Mouse (Mus musculus) forebrain, postnatal 0 days (tissue): ENCODE results near the gene Gpatch8. TPM values are rescaled to one million over a fixed set of nuclear protein-coding genes. Genes with fewer than 3 reads are reported as not detected.

Experiments used
- ATAC-seq: fragments of 200-750 bp; cut with Nextera tagmentation; 2 replicates; pipeline ENCODE4 v1.8.0; 2017; ENCODE audit warnings: mild to moderate bottlenecking, moderate library complexity
- DNase-seq: peaks from one replicate; pipeline ENCODE4 v3.0.0-alpha.2; 2015
- H3K27ac ChIP-seq: fragments of 300-500 bp; sonication (generic); 2 replicates; pipeline ENCODE4 v1.5.1; 2014; ENCODE audit warnings: low read depth, mild to moderate bottlenecking, antibody characterized with exemption, low read length, moderate library complexity, mixed read lengths
- H3K27me3 ChIP-seq: fragments of 300-500 bp; sonication (generic); 2 replicates; pipeline ENCODE4 v1.6.1; 2014; ENCODE audit warnings: mild to moderate bottlenecking, low read length, mixed read lengths; ENCODE audit not compliant: insufficient read depth
- H3K36me3 ChIP-seq: fragments of 300-500 bp; sonication (generic); 2 replicates; pipeline ENCODE4 v1.6.1; 2014; ENCODE audit warnings: mild to moderate bottlenecking, moderate library complexity; ENCODE audit not compliant: insufficient read depth
- H3K4me1 ChIP-seq: fragments of 300-500 bp; sonication (generic); 2 replicates; pipeline ENCODE4 v1.6.1; 2014; ENCODE audit warnings: antibody characterized with exemption; ENCODE audit not compliant: insufficient read depth
- H3K4me2 ChIP-seq: fragments of 300-500 bp; sonication (generic); 2 replicates; pipeline ENCODE4 v1.6.1; 2014; ENCODE audit warnings: low read depth, mild to moderate bottlenecking, moderate library complexity
- H3K4me3 ChIP-seq: fragments of 300-500 bp; sonication (generic); 2 replicates; pipeline ENCODE4 v1.5.1; 2014; ENCODE audit warnings: low read depth, low read length, mixed read lengths
- H3K9ac ChIP-seq: fragments of 300-500 bp; sonication (generic); 2 replicates; pipeline ENCODE4 v1.6.1; 2014; ENCODE audit warnings: mild to moderate bottlenecking
- H3K9me3 ChIP-seq: fragments of 300-500 bp; sonication (generic); 2 replicates; pipeline ENCODE4 v1.6.1; 2016; ENCODE audit warnings: low read length
- CTCF ChIP-seq: sonication (generic); IDR thresholded peaks from 2 replicates; pipeline ENCODE4 v1.5.1; 2016; ENCODE audit warnings: antibody characterized with exemption, control low read depth, low read depth
- WGBS: fragments of 180-500 bp; shearing (Covaris S2); extraction: QIAGEN DNeasy Blood & Tissue Kit; methylation state at CpG from one replicate; pipeline ENCODE4 v1.1.7; 2014; 5-methylcytosine and 5-hydroxymethylcytosine counted together
- polyA plus RNA-seq: library from polyadenylated mRNA; unstranded; fragments of >200 nt; fragmentation: Nextera tagmentation; extraction: Ambion mirVana; gene quantifications from 2 replicates; pipeline ENCODE4 v1.2.1, GENCODE M21; 2015
- total RNA-seq: library from RNA; depleted of rRNA; stranded (reverse); fragments of >200 nt; gene quantifications from 2 replicates; pipeline ENCODE4 v1.2.3, GENCODE M21; 2014

Gene Gpatch8
- total and polyA plus RNA-seq, 2 experiments from 2014 or later = 29.5 to 45.5 TPM

- Histone ChIP-seq H3K4me2 (no peak overlapping the region), H3K36me3 (peaks cover 7% of the 10 kb centered on the region; the same call in 1 of the 2 replicates), H3K9ac (no peak overlapping the region), H3K4me1 (no peaks in the 10 kb centered on the region), H3K9me3 (no peaks in the 10 kb centered on the region), H3K4me3 (no peak overlapping the region), H3K27ac (no peak overlapping the region), H3K27me3 (no peaks in the 10 kb centered on the region)
- no peak for ATAC-seq
- no peak for TF ChIP-seq CTCF
- DNase-seq = no peak
- 89% methylated on average over 1 of the region's 1 CpGs for WGBS
Measured at GRCm38 (mm10) chr11:102539690-102540089, 16.5 kb downstream of the Gpatch8 start.

DNA sequence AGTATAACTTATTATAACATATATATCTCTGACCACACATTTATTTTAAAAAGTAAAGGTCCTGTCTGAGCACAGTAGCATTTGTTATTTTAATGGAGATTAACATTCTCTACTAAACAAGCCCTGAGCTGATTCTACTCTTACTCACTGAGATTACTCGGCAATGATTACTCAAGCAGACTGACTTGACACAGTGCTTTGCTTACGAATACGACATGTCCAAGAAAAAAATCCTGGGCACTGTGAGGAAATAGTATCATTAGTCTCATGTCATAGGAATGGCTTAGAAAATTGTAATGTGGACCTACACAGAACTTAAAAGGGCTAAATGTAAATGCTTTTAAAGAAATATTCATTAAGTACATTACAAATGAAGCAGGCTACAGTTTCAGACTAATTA lies 20.0 kb downstream of the Gpatch8 start:
- H3K4me1 ChIP-seq = no peaks in the 10 kb centered on the region
- H3K9me3 ChIP-seq = no peaks in the 10 kb centered on the region
- 29% methylated on average over 3 of the region's 3 CpGs for WGBS
- H3K27me3 ChIP-seq = no peaks in the 10 kb centered on the region
- peaks cover 7% of the 10 kb centered on the region; the same call in 1 of the 2 replicates for H3K36me3 ChIP-seq
- no peak for TF ChIP-seq CTCF
- H3K27ac ChIP-seq = no peak overlapping the region
- no peak overlapping the region for H3K9ac ChIP-seq
- DNase-seq = no peak
- H3K4me2 ChIP-seq = no peak overlapping the region
- no peak overlapping the region for H3K4me3 ChIP-seq
- ATAC-seq = no peak

DNA sequence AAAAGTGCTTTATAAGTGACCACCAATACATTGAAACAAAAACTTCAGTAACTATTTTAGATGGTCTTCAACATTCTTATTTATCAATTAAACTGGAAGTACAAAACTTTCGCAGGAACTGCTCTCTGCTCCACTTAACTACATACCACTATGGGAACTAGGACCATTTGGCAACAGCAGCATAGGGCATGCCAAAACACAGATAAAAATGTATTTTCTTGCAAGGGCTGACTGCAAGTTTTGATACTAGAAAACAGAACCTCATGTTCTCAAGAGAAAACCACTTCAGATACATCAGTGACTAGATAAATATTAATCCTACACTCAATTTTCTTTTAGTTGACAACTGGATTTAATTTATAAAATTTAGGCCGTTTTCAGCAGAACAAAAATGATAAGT lies 22.1 kb downstream of the Gpatch8 start:
- peaks cover 5% of the 10 kb centered on the region; the same call in 1 of the 2 replicates for H3K36me3 ChIP-seq
- WGBS = 91% methylated on average over 2 of the region's 2 CpGs
- H3K27me3 ChIP-seq = no peaks in the 10 kb centered on the region
- no peak overlapping the region for H3K4me3 ChIP-seq
- H3K4me1 ChIP-seq = no peaks in the 10 kb centered on the region; the same call in 1 of the 2 replicates
- H3K9me3 ChIP-seq = no peaks in the 10 kb centered on the region
- TF ChIP-seq CTCF = no peak
- no peak overlapping the region for H3K27ac ChIP-seq
- ATAC-seq (no peak), DNase-seq (no peak)
- no peak overlapping the region for H3K4me2 ChIP-seq
- H3K9ac ChIP-seq = no peak overlapping the region

GRCm38 (mm10) chr11:102531425-102531824 lies 24.8 kb downstream of the Gpatch8 start:
- H3K4me3 ChIP-seq = no peak overlapping the region
- H3K9ac ChIP-seq = no peak overlapping the region
- 48% methylated on average over 5 of the region's 5 CpGs for WGBS
- H3K27me3 ChIP-seq = no peaks in the 10 kb centered on the region
- no peak overlapping the region for H3K27ac ChIP-seq
- H3K36me3 ChIP-seq = peaks cover 3% of the 10 kb centered on the region; the same call in 1 of the 2 replicates
- no peak overlapping the region for H3K4me2 ChIP-seq
- ATAC-seq = no peak
- no peaks in the 10 kb centered on the region for H3K9me3 ChIP-seq
- no peak for DNase-seq
- H3K4me1 ChIP-seq = no peaks in the 10 kb centered on the region; the same call in 1 of the 2 replicates
- no peak for TF ChIP-seq CTCF

GRCm38 (mm10) chr11:102514793-102515424 lies 41.3 kb downstream of the Gpatch8 start:
- H3K4me2 ChIP-seq = no peak overlapping the region
- no peak overlapping the region for H3K27ac ChIP-seq
- H3K9me3 ChIP-seq = no peaks in the 10 kb centered on the region
- DNase-seq (no peak), ATAC-seq (no peak)
- 100% methylated on average over 1 of the region's 1 CpGs for WGBS
- H3K9ac ChIP-seq = no peak overlapping the region
- H3K27me3 ChIP-seq = no peaks in the 10 kb centered on the region
- no peak for TF ChIP-seq CTCF
- no peaks in the 10 kb centered on the region for H3K36me3 ChIP-seq
- no peaks in the 10 kb centered on the region for H3K4me1 ChIP-seq
- no peak overlapping the region for H3K4me3 ChIP-seq

- H3K9ac ChIP-seq = no peak overlapping the region
- no peak overlapping the region for H3K27ac ChIP-seq
- H3K4me1 ChIP-seq = no peaks in the 10 kb centered on the region
- H3K9me3 ChIP-seq = no peaks in the 10 kb centered on the region
- no peak for DNase-seq
- peaks cover under 1% of the 10 kb centered on the region; the same call in 1 of the 2 replicates for H3K36me3 ChIP-seq
- no peak for TF ChIP-seq CTCF
- no peaks in the 10 kb centered on the region for H3K27me3 ChIP-seq
- WGBS = 61% methylated on average over 6 of the region's 6 CpGs
- ATAC-seq = no peak
- no peak overlapping the region for H3K4me3 ChIP-seq
- H3K4me2 ChIP-seq = no peak overlapping the region
Measured at GRCm38 (mm10) chr11:102510226-102510625, 46.0 kb downstream of the Gpatch8 start.

- Histone ChIP-seq H3K9ac (no peak overlapping the region), H3K9me3 (no peaks in the 10 kb centered on the region), H3K4me3 (no peak overlapping the region), H3K36me3 (peaks cover 36% of the 10 kb centered on the region), H3K4me1 (no peaks in the 10 kb centered on the region), H3K27me3 (no peaks in the 10 kb centered on the region), H3K4me2 (no peak overlapping the region), H3K27ac (no peak overlapping the region)
- no peak for TF ChIP-seq CTCF
- DNase-seq (no peak), ATAC-seq (no peak)
- 77% methylated on average over 2 of the region's 2 CpGs for WGBS
Measured at GRCm38 (mm10) chr11:102496732-102497131, 59.5 kb downstream of the Gpatch8 start.
